Mouse (Mus musculus): ENCODE data around the gene Tssc4.

Tssc4 gene

GRCm38 (mm10) chr7:143046358-143046757 lies 22.7 kb upstream of the Tssc4 start:
- DNase-seq = no peak

GRCm38 (mm10) chr7:143049331-143049730 lies 19.7 kb upstream of the Tssc4 start:
- no peak for DNase-seq

DNA sequence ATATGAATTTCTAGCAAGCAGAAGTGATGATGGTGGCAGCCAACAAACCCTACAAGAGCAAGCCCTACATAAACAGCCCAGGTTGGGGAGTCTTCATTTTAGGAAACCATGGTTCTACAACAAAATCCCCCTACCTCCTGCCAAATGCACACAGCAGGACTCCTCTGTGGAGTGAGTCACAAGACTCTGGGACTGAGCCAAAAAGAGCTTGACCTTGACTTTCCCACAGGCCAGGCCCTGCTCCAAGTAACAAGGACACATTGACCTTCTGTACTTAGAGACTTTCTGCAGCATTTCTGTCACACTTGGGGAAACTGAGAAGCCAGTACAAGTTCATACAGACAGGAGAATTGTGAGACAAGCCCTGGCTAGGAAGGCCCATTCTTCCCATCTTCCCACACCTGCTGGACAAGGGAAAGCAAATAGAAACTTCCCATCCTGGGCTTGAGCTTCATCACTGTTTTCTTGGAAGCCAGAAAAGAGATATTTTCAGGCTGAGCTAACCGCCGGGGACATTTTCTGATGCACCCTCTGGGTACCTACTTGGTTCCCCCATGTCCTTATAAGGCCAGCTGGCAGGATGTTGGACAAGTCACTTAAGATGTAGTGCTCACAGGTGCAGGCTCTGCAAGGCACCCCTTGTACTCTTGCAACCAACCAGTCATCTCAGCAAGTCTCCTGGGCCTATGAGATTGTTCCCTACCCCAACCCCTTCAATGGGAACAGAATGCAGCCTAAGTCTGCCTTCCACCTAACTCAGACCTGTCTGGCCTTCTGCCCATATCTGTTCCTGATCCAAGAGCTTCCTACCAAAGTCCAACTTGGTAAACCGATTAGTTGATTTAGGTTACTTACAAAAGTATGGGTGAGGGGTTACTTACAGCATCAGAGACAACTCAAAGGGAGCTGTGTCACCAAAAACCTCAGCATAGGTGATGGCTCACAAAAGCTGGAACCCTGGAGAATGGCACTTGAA lies 18.9 kb upstream of the Tssc4 start:
- peak in 1 of 2 experiments; percentile 10 for DNase-seq

DNA sequence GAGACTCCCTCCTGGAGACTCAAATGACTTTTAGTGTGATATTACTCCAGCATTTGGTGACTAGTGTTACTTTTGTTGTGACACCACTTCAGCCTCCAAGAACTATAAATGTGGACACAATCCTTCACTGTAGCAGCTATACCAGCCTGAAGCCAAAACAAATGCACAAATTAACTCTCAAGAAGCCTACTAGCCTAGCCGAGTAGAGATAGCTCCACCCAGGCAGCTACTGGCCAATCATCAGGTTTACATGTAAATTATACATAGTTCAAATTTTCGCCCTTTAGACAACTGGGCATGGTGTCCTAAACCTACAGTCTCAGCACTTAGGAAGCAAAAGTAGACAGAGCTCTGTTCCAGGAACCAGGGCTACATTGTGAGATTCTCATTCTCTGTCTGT lies 17.7 kb upstream of the Tssc4 start:
- no peak for DNase-seq

DNA sequence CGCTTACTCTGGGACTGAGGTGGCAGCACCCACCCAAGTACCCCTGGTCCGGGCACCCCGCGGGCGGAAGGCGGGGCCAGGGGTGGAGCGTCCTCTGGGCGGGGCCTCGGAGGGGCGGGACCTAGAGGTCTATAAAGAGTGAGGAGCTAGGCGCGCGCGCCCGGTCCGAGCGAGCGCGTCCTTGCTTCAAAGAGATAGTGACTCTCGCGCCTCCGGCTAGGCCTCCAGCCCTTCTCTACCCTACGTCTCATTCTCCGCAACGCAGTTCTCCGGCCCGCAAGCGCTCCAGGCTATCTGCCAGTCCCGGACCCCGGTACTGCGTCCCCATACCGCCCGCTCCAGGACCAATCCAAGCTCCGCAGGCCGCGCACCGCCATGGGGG lies 16.4 kb upstream of the Tssc4 start, which contains the start of gene Cd81:
Gene Cd81, plus strand, starts transcription at position 114 of the 382 bp plus-strand sequence.
- peak; percentile 77 to 82 for DNase-seq

- DNase-seq = peak; percentile 51 to 65
These were observed 15.8 kb upstream of the Tssc4 start for GRCm38 (mm10) chr7:143053008-143053899.

- DNase-seq = peak in 1 of 2 experiments; percentile 25
These were observed 15.0 kb upstream of the Tssc4 start for GRCm38 (mm10) chr7:143053961-143054611.

DNA sequence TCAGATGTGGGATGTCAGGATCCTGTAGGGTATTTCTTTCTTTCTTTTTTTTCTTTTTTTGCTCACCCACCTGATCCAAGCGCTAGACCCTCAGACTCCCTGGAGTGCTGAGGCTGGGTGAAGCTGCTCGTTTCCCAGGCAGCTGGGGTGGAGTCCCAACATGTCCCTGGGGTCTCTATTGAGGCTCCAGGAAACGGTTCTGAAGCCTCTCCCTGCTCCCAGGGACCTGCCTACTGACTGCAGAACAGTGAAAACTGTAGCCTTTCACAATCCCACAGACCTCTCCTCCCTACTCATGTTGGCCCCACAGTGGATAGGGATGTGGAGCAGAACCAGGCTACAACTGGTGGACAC lies 14.5 kb upstream of the Tssc4 start:
- no peak for DNase-seq

DNA sequence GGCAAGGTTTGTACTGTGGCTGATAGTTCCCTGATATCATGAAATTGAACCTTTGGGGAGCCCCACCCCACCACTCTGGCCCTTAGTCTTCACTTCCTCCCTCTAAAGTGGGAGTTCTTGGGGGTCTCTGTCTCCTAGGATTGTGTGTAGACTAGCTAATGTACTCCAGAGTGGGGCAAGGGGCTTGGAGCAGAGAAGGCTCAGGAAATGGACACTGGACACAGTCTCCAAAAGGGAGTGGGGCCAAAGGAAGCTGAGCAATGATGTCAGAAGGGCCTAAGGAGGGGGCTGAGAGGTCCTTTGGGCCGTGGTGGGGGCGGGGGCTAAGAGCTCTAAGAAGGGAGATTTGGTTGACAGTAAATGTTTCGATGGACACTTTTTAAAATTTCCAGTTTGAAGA lies 14.0 kb upstream of the Tssc4 start:
- no peak for DNase-seq

DNA sequence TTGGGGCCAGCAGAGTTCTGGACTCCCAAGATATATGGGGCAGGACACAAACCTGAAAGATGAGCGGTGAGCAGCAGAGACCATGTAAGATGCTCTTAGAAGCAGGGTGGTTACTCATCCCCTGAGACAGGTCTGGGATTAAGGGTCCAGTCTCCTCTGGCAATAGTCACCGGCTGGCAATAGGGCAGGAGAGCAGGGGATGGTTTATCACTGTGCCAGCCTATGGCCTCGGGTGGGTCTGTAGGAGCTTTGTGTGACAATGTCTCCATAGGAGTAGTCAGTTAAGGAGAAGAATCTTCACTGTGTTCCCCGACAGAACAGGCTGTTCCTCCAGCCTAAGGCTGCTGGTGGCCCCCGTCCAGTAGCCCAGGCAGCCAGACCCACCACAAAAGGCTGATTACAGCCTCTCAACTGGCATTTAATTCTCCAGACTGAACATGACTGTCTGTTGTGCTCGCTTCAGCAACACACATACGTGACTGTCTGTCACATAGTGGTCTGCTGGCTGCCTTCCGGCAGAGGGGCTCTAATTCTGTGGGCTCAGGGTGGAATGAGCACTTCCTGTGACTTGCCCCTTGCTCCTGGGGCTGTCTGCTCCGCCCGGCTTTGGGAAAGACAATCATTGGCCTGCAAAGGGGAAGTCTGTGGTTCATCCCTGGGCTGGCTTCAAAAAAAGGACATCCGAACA lies 13.4 kb upstream of the Tssc4 start:
- DNase-seq = no peak

- no peak for DNase-seq
These were observed 12.0 kb upstream of the Tssc4 start for GRCm38 (mm10) chr7:143057023-143057422.

DNA sequence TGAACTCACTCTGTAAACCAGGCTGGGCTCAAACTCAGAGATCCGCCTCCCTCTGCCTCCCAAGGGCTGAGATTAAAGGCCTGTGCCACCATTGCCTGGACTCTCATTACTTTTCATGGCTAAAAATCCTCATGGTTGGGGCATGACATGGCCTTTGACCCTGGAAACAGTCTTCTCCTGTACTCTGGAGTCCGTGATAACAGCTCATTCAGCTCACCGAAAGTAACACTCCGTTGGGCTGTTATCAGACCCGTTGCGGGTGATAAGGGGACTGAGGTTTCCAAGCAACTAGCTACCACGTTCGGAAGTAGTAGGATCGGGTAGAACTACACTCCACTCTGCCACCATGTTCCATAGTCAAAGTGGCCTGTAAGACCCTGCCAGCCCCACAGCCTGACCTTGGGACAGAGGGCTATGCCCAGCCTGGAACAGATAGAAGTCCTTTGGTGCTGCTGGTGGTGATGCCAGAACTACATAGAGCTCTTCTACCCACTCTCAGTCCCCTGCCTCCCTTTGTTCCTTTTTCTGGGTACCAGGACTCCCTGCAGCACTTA lies 11.3 kb upstream of the Tssc4 start:
- DNase-seq = no peak

- no peak for DNase-seq
These were observed 10.8 kb upstream of the Tssc4 start for GRCm38 (mm10) chr7:143058221-143058697.

DNA sequence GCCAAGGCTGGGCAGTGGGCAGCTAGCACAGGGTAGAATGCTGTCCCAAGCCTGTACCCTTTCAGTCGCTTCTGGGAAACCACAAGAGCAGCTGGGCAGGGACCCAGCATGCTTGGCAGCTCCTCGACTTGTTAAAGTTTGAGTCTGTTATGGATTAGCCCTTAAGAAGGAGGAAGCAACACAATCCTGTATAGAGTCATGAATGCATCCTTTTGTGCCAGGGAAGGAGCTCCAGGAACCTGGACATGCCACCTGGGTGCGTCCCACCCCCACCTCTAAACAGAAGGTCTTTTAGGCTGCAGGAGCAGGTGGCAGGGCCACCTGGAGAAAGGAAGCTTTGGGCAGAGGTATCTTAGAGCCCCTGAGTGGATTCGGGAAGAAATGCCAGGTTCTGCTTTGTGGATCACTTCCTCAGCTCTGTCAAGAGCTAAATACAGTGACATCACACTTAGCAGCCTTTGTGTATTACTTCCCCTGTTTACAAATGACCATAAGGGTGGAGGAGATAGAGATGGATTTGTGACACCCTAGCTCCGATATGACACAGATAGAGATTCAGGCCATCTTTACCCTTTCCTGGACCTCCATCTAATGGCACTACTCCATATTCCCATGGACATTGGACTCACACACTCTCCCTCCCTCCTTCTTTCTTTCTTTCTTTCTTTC lies 9.7 kb upstream of the Tssc4 start:
- peak; percentile 51 to 58 for DNase-seq

GRCm38 (mm10) chr7:143062704-143063103 lies 6.3 kb upstream of the Tssc4 start:
- no peak for DNase-seq

GRCm38 (mm10) chr7:143064226-143064625 lies 4.8 kb upstream of the Tssc4 start:
- peak in 1 of 2 experiments; percentile 40 for DNase-seq

GRCm38 (mm10) chr7:143065692-143066091 lies 3.4 kb upstream of the Tssc4 start:
- no peak for DNase-seq

DNA sequence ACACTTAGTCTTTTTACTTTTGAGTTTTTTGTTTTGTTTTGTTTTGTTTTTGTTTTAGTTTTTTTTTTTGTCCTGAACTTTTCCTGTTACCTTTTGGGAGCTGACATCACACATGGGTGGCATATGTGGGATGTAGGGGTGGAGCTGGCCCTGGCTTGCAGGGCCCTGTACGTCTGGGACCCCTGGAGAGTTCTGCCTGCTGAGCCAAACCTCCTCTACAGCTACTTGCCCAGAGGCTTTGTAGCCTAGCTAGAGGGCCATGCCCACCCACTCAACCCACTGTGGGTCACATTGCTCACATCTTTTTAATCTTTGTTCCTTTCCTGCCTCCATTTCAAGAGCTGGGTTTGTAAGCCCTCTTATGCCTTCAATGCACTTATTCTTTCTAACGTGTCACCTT lies 1.6 kb upstream of the Tssc4 start:
- no peak for DNase-seq

DNA sequence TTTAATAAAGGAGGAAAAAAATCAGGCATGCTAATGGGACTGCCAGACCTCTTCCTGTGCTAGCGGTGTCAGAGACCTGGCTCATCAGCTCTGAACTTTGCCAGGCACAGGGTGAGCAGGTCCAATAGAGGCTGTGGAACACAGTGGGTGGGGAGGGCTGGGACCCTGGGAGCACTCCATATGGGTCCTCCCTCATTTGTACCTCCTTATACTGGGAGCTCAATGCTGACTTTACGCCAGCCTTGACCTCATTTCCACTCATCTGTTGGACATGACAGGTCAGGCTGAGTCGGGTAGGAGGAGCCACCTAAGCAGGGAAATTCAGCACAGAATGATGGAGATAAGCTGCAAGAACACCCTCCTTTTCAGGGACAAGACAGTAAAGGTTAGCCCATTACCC lies 1.2 kb upstream of the Tssc4 start:
- DNase-seq = no peak

DNA sequence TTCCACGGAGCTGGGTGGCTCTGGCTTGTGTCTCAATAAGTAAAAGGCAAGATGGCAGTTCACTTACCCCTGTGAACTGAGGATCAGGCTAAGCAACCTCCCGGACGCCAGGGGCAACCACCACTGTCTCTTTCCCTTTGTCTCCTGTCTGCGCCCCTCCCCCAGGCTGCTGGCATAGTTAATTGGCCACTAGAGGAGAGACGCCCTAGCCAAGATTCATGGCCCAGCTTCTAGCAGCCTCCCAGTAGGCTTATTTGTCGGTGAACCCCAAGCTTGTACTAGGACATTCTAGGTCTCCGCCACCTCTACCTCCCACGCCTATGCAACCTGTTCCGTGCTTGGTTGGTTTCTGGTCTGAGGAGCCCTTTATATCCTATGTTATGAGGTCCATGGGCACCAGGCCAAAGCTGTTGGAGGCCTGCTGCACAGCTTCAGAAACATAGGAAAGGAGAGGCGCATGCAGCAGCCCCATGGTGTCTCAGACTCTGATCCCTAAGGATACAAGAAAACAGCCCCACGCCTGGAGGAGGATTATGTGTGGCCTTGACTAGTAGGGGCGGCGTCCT lies 650 bp upstream of the Tssc4 start:
- peak; percentile 61 to 75 for DNase-seq

All from cerebellum, adult 18-20 months (tissue).